Mouse (Mus musculus): Measurements from ENCODE around the gene Shisa8.

Gene Shisa8

DNA sequence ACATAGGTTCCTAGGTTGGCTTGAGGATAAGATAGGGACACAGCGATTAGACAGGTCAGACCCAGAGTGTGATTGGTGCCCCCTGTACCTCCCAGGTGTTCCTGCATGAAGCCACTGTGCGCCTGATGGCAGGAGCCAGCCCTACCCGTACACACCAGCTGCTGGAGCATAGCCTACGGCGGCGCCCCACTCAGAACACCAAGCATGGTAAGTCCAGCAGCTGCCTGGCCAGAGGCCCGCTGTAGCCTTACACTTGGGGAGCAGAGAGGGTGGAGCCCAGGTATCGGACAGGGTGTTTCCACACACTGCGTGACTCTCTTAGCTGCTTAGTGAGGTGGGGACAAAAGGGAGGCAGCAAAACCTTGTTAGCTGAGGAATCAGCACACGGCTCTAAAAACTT is 9.5 kb downstream of the Shisa8 start:
- DNase-seq = no peak

DNA sequence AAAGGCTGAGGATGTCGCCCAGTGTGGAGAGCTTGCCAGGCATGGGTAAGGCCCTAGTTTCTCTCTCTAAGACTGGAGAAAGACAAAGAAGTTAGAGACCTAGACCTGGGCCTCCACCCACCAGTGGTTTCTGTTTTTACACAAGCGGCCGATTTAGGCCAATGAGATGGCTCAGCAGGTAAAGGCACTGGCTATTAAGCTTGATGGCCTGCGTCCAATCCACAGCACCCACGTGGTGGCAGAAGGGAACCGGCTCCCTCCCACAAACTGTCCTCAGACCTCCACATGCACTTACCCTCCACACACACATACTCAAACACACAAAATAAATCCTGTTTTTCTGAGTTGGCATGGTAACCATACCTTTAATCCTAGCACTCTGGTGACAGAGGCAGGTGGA is 10.5 kb downstream of the Shisa8 start:
- no peak for DNase-seq

DNA sequence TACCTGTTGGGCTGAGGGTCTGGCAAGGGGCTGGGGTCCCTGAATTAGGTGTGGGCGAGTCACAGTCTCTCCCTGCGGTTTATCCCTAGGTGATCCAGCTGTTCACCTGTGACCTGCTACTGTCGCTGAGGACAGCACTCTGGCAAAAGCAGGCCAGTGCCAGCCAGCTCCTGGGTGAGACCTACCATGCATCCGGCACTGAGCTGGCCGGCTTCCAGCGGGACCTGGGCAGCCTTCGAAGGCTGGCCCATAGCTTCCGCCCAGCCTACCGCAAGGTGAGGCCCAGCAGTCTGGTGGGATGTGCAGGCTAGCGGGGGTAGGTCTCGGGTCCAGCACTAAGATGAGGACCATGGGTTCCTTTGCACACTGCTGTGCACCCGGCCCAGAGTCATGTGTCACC is 13.1 kb downstream of the Shisa8 start:
- no peak for DNase-seq

DNA sequence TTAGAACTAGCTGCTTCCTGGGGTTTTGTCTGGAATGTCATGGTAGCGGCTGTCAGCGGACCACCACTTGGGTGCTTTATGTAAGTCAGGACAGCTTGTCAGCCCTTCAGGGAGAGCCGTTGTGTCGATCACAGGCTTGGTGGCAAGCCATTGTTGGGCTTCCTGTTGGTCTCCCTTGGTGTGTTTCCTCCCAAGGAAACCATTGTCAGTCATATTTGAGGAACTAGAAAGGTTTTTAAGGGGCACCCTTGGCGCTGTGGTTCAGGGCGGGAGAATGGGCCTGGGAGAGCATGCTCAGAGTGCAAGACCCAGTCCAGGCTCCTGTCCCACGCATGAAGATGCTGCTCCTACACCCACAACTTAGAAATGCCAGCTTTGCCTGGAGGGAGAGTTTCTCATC is 14.3 kb downstream of the Shisa8 start:
- DNase-seq = no peak

DNA sequence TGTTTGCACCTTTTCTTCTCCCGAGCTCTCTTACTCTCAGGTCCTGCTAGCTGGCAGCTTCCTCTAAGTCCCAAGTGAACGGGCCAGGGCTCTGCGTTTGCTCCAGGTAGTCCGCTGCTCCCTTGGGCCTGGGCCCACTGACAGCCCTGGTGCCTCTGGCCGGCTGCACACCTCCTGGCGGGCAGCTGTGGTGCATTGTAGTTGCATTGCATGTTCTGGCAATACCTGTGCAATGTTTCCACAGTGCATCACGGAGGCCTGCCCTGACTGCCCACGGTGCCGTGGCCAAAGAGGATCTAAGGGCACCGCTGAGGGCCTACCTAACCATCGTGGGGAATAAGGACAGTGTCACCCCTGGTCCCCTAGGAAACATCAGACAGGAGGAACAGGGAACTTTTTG is 14.7 kb downstream of the Shisa8 start:
- DNase-seq = no peak

DNA sequence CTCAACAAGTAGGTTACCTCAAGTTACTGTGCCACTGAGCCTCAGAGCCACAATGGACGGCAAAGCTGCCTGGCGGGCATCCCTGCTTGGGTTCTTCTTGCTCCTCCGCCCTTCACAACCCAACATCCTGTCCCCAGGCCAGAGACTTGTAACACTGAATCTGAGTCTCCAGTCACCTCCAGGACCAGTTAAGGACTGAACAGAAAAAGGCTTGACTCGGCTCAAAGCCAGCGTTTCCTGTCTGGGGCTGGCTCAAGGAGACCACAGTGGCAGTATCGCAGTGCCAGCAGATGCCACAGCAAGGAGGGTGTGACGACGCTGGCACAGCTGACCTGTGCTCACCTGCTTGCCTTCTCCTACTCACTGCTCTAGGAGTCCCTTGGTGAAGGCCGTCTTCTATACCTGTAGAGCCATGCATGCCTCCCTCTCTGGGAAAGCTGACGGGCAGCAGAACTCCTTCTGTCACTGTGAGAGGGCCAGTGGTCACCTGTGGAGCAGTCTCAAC is 15.3 kb downstream of the Shisa8 start:
- DNase-seq = no peak

DNA sequence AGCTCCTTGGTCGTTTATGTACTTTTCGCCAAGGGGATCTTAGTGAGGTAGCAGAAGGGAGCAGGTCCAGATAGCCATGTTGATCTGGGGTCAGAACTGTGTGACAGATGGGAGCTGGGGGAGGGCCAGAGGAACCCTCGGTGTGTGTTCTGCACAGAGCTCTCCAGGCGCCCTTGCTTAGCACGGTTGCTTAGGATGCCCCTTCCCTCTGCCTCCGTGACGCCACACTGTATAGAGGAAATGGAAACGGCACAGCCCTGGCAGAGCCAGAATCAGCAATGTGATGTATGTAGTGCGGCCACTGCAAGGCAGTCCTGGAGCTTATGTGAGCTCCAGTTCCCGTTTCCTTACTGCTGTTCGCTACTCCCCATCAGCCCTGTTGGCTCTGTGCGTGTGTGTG is 16.3 kb downstream of the Shisa8 start:
- DNase-seq = no peak

DNA sequence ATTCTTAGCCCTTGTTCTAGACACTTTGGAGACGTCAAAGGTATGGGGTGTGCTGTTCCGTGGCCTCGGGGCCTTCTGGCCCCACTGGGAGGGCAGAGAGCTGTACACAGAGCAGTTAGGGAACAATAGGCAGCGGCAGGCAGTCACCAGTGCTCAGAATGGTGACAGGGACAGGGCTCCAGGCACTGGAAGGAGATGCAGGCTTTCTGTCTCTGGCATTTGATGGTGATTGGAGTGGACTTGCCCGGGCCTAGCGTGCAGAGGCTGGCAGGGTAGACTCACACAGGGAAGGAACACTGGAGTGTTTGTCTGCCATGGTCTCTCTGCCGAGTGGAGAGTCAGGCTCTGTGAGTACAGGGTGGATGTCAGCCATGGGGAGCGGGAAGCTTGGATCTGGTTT is 20.0 kb downstream of the Shisa8 start:
- DNase-seq = peak; percentile 51

DNA sequence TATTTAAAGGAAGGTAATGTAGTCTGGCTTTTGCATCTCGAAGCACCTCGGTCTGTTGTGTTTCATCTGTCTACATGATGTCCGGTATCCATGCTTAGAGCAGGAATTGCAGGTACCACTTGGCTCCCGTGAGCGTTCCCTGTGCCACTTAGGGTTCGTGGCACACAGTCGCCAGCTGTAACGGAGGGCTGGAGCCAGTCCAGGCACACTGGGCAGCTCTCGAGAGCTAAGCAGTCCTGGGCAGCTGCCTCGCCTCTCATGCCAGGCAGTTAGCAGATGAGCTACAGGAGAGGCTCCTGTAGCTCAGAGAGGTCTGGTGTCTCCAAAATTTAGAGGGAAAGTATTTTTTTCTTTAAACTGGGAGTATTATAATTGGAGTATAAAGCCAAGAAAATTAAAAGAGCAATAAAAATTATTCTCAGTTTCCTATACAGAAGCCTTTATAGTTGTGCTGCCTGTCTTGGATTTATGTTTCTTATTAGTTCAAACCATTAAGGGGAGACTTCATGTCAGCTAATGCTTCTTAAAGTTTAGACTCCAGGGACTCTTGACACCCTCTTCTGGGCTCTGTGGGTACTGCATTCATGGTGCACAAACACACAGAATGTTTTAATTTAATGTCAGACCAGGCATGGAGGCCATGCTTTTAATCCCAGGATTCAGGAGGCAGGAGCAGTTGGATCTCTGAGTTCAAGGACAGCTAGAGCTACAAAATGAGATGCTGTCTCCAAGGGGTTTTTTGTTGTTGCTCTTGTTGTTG is 24.0 kb downstream of the Shisa8 start:
- DNase-seq = no peak

DNA sequence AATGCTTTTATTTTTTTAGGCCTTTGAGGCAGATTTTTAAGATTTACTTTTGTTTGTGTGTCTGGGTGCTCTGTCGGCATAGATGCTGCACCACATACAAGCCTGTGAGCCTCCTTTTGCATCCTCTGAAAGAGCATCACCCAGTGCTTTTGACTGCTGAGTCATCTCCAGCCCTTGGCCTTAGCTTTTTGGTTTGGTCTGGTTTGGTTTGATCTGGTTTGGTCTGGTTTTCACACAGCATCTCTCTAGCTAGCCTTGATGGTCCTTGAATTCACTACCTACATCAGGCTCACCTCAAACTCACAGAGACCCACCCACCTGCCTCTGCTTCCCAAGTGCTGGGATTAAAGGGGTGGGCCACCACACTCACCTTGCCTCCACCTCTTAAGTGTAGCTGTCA is 24.7 kb downstream of the Shisa8 start:
- no peak for DNase-seq

DNA sequence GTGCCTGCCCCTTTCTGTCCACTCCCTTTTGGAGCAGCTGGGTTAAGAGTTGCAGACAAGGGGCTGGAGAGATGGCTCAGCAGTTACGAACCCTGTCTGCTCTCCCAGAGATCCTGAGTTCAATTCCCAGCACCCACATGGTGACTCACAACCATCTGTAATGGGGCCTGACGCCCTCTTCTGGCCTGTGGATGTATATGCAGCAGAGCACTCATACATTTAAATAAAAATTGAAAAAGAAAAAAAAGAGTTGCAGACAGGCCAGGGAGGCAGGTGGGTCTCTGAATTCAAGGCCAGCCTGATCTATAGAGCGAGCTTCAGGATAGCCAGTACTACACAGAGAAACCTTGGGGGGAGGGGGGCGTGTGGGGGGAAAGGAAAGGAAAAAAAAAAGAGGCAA is 25.2 kb downstream of the Shisa8 start:
- DNase-seq = no peak

DNA sequence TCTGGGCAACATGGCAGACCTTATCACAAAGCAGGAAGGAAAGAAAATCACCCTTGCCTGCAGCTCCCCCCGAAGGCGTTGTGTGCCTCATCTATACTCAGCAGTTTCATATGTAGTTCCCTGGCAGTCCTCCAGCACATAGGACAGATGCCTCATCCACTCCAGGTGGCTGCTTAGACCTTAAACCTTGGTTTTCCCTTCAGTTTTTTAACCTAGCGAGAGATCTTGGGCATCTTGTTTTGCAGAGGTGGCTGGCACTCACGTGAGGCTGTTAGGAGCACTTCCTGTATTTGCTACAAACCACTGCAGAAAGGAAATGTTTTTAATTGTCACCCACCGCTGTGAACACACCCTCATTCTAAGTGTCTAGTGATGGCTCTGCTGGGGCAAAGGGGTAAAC is 25.7 kb downstream of the Shisa8 start:
- no peak for DNase-seq

DNA sequence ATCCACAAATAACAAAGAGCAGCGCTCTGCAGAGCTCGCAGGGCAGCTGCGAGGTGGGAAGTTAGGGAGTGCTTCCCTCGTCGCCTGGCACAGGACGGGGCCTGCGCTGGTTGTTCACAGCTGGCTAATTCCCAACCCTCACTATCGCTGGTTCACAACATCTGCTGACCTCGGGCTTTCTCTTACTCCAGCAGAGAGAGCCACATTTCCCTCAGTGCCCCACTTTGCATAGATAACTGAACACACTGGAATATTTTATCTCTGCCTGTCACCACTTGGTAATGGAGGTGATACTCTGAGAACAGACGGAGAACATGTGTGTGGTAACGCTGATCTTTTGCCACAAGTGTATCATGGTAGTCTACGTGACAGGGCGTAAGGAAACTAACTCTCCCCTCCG is 26.5 kb downstream of the Shisa8 start:
- no peak for DNase-seq

DNA sequence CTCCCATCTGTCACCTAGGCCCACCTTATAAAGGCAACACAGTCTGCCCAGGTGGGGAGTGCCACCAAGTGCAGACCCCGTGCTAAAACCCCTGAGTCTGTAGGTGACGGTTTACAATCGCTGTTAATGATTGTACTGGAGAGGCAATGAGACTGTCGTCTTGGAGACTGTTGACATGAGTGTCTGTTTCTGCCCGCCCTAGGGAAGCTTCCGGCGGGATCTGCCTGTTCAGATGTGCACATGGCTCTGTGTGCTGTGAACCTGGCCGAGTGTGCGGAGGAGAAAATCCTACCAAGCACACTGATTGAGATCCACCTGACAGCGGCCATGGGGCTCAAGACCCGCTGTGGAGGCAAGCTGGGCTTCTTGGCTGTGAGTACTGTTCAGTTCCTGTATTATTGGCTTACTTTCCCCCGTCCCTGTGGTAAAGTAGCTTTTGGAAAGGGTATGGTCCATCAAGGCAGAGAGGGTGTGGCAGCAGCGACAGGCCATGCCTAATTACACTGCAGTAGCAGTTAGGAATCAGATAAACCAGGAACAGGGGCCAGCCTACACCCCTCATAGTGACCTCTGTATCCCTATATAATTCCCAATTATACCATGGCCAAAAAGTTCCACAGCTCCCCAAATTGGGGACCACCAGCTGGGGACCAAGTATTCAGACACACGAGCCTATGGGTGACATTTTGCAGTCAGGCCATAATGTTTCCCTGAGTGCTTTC is 27.4 kb downstream of the Shisa8 start:
- no peak for DNase-seq

DNA sequence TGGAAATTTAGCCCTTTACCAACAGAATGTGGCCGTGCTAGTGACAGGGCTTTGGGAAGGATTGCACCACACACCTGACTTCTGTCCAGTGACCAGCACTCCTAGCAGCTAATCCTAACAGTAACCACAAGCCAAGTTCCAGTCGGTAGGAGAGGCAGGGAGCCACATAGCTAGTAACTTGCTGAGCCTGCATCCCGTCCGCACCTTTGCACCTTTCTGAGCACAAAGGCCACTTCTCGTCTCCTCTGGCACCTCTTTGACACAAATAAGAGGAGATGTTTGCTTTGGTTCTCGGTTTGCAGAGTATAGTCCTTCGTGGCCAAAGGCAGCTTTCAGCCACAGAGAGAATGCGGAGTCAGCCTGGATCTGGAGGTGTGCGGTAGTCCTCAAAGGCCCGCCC is 28.0 kb downstream of the Shisa8 start:
- no peak for DNase-seq

DNA sequence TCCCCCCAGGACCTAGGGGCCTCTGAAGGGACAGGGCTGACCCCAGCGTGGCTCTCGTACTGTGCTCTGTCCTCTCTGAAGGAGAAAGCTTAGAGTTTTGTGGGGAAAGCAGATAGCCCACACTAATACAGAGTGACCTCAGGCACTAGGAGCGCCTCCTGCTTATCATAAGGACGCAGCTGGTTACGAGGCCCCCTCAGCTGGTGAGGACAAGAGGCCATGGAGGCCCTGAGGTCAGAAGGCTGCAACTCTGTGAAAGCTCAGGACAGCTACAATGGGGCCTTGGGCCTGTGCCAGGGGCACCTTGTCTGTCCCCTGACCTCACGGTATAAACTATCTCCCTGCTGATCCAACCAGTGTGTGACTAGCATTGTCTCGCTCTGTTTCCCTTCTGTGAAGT is 28.4 kb downstream of the Shisa8 start:
- DNase-seq = no peak

DNA sequence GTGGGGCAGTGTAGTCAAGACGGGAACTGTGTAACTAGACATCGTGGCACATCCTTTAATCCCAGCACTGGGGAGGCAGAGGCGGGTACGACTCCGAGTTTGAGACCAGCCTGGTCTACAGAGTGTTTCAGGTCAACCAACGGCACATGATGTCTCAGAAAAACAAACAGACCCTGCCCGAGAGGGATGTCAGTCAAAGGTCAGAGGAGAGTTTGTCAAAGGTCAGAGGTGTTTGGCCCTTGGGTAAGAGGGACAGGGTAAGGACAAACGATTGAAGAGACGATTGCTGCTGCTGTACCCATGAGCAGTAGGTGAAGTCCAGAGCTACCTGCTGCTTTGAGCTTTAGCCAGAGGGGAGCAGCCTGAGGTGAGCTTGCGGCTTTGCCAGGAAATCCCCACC is 29.0 kb downstream of the Shisa8 start:
- no peak for DNase-seq

DNA sequence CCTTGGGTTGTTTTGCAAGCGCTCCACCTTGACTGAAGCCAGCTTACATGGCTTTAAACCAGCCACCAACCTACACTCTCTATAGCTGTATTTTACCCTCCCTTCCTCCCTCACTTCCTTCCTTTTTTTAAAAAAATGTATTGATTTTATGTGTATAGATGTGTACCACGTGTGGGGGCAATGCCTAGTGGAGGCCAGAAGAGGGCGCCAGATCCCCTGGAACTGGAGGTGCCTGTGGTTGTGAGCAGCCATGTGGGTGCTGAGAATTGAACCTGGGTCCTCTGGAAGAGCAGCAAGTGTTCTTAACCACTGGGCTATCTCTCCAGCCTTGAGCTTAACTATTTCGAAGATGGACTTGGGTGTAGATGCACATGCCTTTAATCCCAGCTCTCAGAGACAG is 30.3 kb downstream of the Shisa8 start:
- DNase-seq = no peak

DNA sequence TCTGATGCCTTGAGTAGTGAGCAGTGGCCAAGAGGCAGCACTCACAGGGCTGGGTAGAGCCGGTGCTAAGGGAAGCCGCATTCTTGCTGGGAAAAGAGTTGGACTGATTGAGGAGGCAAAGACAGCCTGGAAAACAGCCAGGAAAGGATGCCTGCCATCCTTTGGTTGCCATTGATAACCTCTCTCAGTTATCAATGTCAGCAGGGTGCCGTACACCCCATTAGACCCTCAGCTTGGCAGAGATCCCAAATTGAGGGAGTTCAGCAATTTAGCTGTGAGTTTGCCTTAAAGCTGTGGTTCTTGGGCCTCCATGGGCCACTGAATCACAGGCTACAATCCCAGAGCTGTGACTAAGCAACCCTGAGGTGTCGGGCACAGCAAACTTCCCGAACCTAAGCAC is 31.5 kb downstream of the Shisa8 start:
- DNase-seq = no peak

DNA sequence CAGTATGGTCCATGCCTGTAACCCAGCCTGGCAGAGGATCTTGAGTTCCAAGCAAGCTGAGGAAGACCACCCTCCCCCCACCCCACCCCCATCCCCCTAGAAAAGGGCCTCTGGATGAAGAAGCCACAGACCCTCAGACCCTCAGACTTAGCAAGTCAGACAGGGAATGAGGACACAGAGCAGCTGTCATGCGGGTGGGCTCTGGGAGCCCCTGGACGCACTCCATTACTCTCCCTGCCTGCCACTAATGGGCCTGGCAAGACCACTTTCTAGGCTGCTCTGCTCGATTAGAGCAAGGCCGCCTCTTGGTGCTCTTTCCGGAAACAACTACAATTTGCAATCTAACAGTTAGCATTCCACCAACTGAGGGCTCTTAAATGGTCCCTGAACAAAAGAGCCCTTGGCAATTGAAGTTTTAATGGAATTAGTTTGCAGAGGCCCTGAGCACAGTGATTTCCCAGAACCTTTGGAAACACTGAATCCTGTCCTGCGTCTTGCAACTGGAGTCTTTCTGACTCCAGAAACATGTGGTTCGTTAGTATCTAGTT is 34.8 kb downstream of the Shisa8 start:
- DNase-seq = no peak

DNA sequence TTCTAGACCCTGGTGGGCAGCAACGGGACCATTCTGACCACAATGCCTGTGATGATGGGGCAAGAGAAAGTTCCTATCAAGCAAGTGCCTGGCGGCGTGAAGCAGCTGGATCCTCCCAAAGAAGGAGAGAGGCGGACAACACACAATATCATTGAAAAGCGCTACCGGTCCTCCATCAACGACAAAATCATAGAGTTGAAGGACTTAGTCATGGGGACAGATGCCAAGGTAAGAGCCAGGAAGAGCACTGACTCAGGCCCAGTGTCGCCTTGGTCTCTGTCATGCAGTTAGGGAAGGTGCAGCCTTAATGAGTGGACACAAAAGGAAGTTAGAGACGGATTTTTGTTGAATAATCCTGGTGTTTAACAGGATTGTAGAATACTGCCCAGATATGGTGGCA is 37.5 kb downstream of the Shisa8 start:
- no peak for DNase-seq

DNA sequence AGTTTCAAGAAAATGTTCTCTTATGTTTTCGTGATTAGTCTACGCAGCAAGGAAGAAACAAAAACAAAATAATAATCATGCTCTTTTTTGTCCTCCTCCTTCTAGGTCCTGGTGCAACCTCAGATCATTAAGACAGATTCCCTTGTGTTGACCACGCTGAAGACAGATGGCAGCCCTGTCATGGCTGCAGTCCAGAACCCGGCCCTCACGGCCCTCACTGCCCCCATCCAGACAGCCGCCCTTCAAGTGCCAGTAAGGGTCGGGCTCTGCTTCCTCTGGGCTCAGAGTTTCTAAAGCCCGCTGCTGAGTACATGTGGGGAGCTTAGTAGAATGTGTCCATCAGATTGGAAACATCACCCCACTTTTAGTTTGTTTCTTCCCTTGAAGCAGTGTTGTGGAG is 40.0 kb downstream of the Shisa8 start:
- no peak for DNase-seq

DNA sequence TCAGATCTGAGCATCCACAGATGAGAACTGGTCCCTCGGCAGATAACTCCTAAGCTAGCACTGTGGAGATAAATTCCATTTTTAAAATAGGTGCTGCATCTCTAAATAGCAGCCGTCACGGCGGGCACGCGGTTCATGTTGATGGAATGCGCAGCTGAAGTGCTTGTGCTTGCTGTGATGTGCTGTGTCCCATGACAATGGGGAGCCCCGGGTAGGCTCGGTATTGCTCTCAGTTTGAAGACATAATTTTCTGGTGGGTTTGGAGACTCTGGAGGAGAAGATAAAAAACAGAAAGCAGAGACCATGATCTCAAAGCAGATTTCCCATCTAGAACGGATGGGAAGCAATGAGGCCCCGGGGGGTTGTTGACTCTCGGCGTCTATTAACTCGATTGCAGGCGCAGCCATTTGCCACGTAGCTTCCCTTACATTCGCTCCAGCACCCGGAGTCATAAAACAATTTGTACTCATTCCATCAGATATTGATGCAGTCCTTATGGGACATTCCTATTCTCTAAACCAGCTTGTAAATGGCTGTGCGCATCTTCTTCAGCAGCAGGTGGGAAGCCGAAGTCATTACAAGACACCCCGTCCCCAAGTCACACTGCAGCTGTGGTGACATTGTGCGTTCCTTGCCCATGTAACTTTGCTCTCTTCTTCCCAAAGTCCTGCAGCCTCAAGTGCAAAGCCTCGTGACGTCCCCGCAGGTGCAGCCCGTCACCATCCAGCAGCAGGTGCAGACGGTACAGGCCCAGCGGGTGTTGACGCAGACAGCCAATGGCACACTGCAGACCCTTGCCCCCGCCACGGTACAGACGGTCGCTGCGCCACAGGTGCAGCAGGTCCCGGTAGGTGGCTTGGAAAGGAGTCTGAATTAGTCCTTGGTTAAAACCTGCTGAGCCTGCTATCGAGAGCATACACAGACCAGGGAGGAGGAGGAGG is 41.9 kb downstream of the Shisa8 start:
- no peak for DNase-seq
